In genomic region chr17:45686093-45686619, GRCm38 (mm10) we compare ENCODE assay signal across 8 mouse cellular contexts. TPM values are rescaled to one million over a fixed set of nuclear protein-coding genes. Genes with fewer than 3 reads are reported as not detected.
DNase-seq lines count a peak whose midpoint lies in the region; ATAC-seq and TF ChIP-seq lines count a peak whose summit lies in the region.

Gene Mrpl14, plus strand, starts transcription at chr17:45686322.

- H3K27ac ChIP-seq in MEL (ENCODE audit: control insufficient read depth, low read depth, low read length): peak within 1 kb of the TSS; percentile 72
- H3K27ac ChIP-seq in hindbrain, embryonic 10.5 days: peak within 1 kb of the TSS; percentile 94
- peak within 1 kb of the TSS; percentile 88 for H3K27ac ChIP-seq in lung, postnatal 0 days (ENCODE audit: low read length)

- H3K36me3 ChIP-seq in MEL (ENCODE audit: control insufficient read depth in 1 of 2, insufficient read depth in 2 of 2, low read length in 2 of 2): peaks cover 0 to 9% of the 10 kb centered on the region in 2 experiments; a peak in 2 of 4 replicates
- H3K36me3 ChIP-seq in hindbrain, embryonic 10.5 days: peaks cover 12% of the 10 kb centered on the region
- no peaks in the 10 kb centered on the region for H3K36me3 ChIP-seq in lung, postnatal 0 days (ENCODE audit: insufficient read depth, low read length)

- peak; percentile 50 to 79; a peak in 3 of 4 replicates for TF ChIP-seq POLR2A in MEL (IDR thresholded peaks at IDR 0.05; ENCODE audit: control insufficient read depth in 1 of 2, insufficient read depth in 1 of 2, low read depth in 1 of 2, low read length in 2 of 2, poor library complexity in 1 of 2)

- peaks cover 33% of the 10 kb centered on the region for H3K79me2 ChIP-seq in MEL (ENCODE audit: control insufficient read depth, insufficient read depth, low read length, poor library complexity)

- TF ChIP-seq EP300 in MEL (IDR thresholded peaks at IDR 0.05; ENCODE audit: low read depth in 1 of 2, low read length in 2 of 2): no peak
- TF ChIP-seq EP300 in lung, postnatal 0 days (IDR thresholded peaks at IDR 0.05): no peak

- TF ChIP-seq RAD21 in MEL (IDR thresholded peaks at IDR 0.05; ENCODE audit: low read depth, low read length): no peak

- DNase-seq in MEL (ENCODE audit: low read depth, low spot score): peak; percentile 93
- peak; percentile 92 for DNase-seq in cerebellum, adult 8-10 months
- peak; percentile 92 for DNase-seq in hindbrain, embryonic 10.5 days (ENCODE audit: low spot score)
- peak; percentile 92 for DNase-seq in layer of hippocampus, adult 9-11 months
- peak; percentile 96 for DNase-seq in lung, postnatal 0 days (ENCODE audit: low spot score)
- peak; percentile 89 for DNase-seq in ovary, postnatal 14 days (ENCODE audit: low spot score)
- DNase-seq in thymus, postnatal 14 days: peak; percentile 96

- peak within 1 kb of the TSS; percentile 96 for H3K4me2 ChIP-seq in lung, postnatal 0 days (replicated peaks; ENCODE audit: low read depth, low read length)

- peak within 1 kb of the TSS; percentile 79 to 84 for H3K4me3 ChIP-seq in MEL (ENCODE audit: control insufficient read depth in 1 of 2, insufficient read depth in 1 of 2, low read depth in 2 of 2, low read length in 2 of 2)
- peak within 1 kb of the TSS; percentile 72 for H3K4me3 ChIP-seq in hindbrain, embryonic 10.5 days
- peak within 1 kb of the TSS; percentile 92 for H3K4me3 ChIP-seq in lung, postnatal 0 days (ENCODE audit: low read depth, low read length)

- TF ChIP-seq CTCF in MEL (IDR thresholded peaks at IDR 0.05 in 2 of 3, conservative IDR thresholded peaks at IDR 0.05 in 1 of 3; ENCODE audit: control insufficient read depth in 1 of 3, insufficient read depth in 1 of 3, low read depth in 2 of 3, low read length in 3 of 3, poor library complexity in 1 of 3, severe bottlenecking in 1 of 3): no peak
- TF ChIP-seq CTCF in lung, postnatal 0 days (IDR thresholded peaks at IDR 0.05): peak; percentile 29

- peaks cover 0 to 19% of the 10 kb centered on the region in 2 experiments; a peak in 3 of 4 replicates for H3K4me1 ChIP-seq in MEL (ENCODE audit: control insufficient read depth in 1 of 2, insufficient read depth in 2 of 2, low read length in 2 of 2)
- peaks cover 44% of the 10 kb centered on the region for H3K4me1 ChIP-seq in hindbrain, embryonic 10.5 days (replicated peaks)
- H3K4me1 ChIP-seq in lung, postnatal 0 days (ENCODE audit: insufficient read depth, low read depth, low read length): peaks cover 9% of the 10 kb centered on the region; the same call in 1 of the 2 replicates

- no peaks in the 10 kb centered on the region for H3K9me3 ChIP-seq in MEL (replicated peaks; ENCODE audit: insufficient read depth, low read length)
- no peaks in the 10 kb centered on the region for H3K9me3 ChIP-seq in hindbrain, embryonic 10.5 days
- H3K9me3 ChIP-seq in lung, postnatal 0 days (ENCODE audit: low read length): no peaks in the 10 kb centered on the region

- H3K27me3 ChIP-seq in MEL (ENCODE audit: control insufficient read depth in 1 of 2, insufficient read depth in 2 of 2, low read length in 2 of 2): no peaks in the 10 kb centered on the region
- no peaks in the 10 kb centered on the region for H3K27me3 ChIP-seq in hindbrain, embryonic 10.5 days (ENCODE audit: insufficient read depth, poor library complexity, severe bottlenecking)
- H3K27me3 ChIP-seq in lung, postnatal 0 days (replicated peaks; ENCODE audit: insufficient read depth, low read length): no peaks in the 10 kb centered on the region

- ATAC-seq in frontal cortex, adult (ENCODE audit: low TSS enrichment): peak; percentile 65
- ATAC-seq in lung, postnatal 0 days: peak; percentile 81

- WGBS in hindbrain, embryonic 10.5 days: under 1% methylated on average over 42 of the region's 50 CpGs
- under 1% methylated on average over 27 of the region's 50 CpGs for WGBS in lung, postnatal 0 days

- H3K9ac ChIP-seq in MEL (ENCODE audit: control insufficient read depth, low read depth, low read length, poor library complexity, severe bottlenecking): peak within 1 kb of the TSS; percentile 89
- H3K9ac ChIP-seq in lung, postnatal 0 days (replicated peaks; ENCODE audit: low read depth): peak within 1 kb of the TSS; percentile 86

TF ChIP-seq in MEL, 35 proteins besides CTCF, POLR2A, EP300 and RAD21:
- TF ChIP-seq NRF1 (IDR thresholded peaks at IDR 0.05; ENCODE audit: insufficient read depth, low read depth, low read length, poor library complexity, severe bottlenecking) (peak; percentile 92), CHD1 (IDR thresholded peaks at IDR 0.05; ENCODE audit: low read depth, low read length) (no peak), POLR2AphosphoS5 (IDR thresholded peaks at IDR 0.05; ENCODE audit: borderline replicate concordance, low read depth, low read length) (no peak), MAX (IDR thresholded peaks at IDR 0.05; ENCODE audit: low read length) (no peak), USF2 (IDR thresholded peaks at IDR 0.05; ENCODE audit: borderline replicate concordance in 1 of 2, insufficient read depth in 1 of 2, low read depth in 1 of 2, low read length in 2 of 2) (no peak), ZMIZ1 (IDR thresholded peaks at IDR 0.05; ENCODE audit: low read depth, low read length) (no peak), TAL1 (IDR thresholded peaks at IDR 0.05; ENCODE audit: low read length) (no peak), GATA1 (IDR thresholded peaks at IDR 0.05; ENCODE audit: low read depth, low read length) (peak; percentile 10; the same call in 1 of the 2 replicates), NELFE (IDR thresholded peaks at IDR 0.05; ENCODE audit: low read depth, low read length) (peak; percentile 65), CHD2 (IDR thresholded peaks at IDR 0.05; ENCODE audit: low read length) (0 out of 2 replicates have a peak, but pooled peaks have one; percentile 10), ZC3H11A (IDR thresholded peaks at IDR 0.05; ENCODE audit: low read depth, low read length) (no peak), POLR2AphosphoS2 (IDR thresholded peaks at IDR 0.05; ENCODE audit: low read length) (peak; percentile 51; the same call in 1 of the 2 replicates), TCF12 (IDR thresholded peaks at IDR 0.05; ENCODE audit: low read depth, low read length) (peak; percentile 38; the same call in 1 of the 2 replicates), ELF1 (IDR thresholded peaks at IDR 0.05; ENCODE audit: low read depth, low read length) (no peak), ZKSCAN1 (IDR thresholded peaks at IDR 0.05; ENCODE audit: low read depth, low read length) (no peak), SMC3 (IDR thresholded peaks at IDR 0.05; ENCODE audit: low read depth, low read length) (no peak), USF1 (IDR thresholded peaks at IDR 0.05; ENCODE audit: low read depth, low read length) (no peak), MYB (IDR thresholded peaks at IDR 0.05; ENCODE audit: low read depth, low read length) (no peak), JUND (IDR thresholded peaks at IDR 0.05; ENCODE audit: low read depth, low read length) (no peak), RCOR1 (IDR thresholded peaks at IDR 0.05; ENCODE audit: low read depth, low read length) (no peak), HCFC1 (IDR thresholded peaks at IDR 0.05; ENCODE audit: low read depth, low read length) (peak; percentile 74), MYC (IDR thresholded peaks at IDR 0.05; ENCODE audit: low read depth, low read length) (no peak), SIN3A (IDR thresholded peaks at IDR 0.05; ENCODE audit: low read length) (no peak), ETS1 (IDR thresholded peaks at IDR 0.05; ENCODE audit: low read depth, low read length) (no peak), E2F4 (IDR thresholded peaks at IDR 0.05; ENCODE audit: borderline replicate concordance, low read depth, low read length) (peak; percentile 96), MAZ (IDR thresholded peaks at IDR 0.05; ENCODE audit: low read depth, low read length) (peak; percentile 94), TBP (IDR thresholded peaks at IDR 0.05; ENCODE audit: low read depth, low read length) (no peak), UBTF (IDR thresholded peaks at IDR 0.05; ENCODE audit: borderline replicate concordance, insufficient read depth, low read depth, low read length) (no peak), GABPA (IDR thresholded peaks at IDR 0.05; ENCODE audit: low read depth, low read length) (no peak), MXI1 (IDR thresholded peaks at IDR 0.05; ENCODE audit: low read depth, low read length) (peak; percentile 22; the same call in 1 of the 2 replicates), MEF2A (IDR thresholded peaks at IDR 0.05; ENCODE audit: extremely low read depth, insufficient replicate concordance, low read depth, low read length, poor library complexity, severe bottlenecking) (no peak), MAFK (IDR thresholded peaks at IDR 0.05; ENCODE audit: borderline replicate concordance, low read depth, low read length) (no peak)

RNA-seq across cellular contexts. Expression of gene Mrpl14, which starts in this region (rescaled TPM):
- total RNA-seq in MEL (2012; rRNA removed): 66.2 and 68.0 TPM in 2 replicates
- 100 to 1,000 TPM in 1 of 2 experiments, not detected in 1; 159 TPM for polyA plus RNA-seq in MEL (2012; ENCODE audit: insufficient read depth in 1 of 2, insufficient read length in 2 of 2, low read depth in 1 of 2, low replicate concordance in 2 of 2, missing spikeins in 1 of 2)
- polyA plus RNA-seq in hindbrain, embryonic 10.5 days (2016; fragmentation: Nextera tagmentation; extraction: Ambion mirVana): 146 and 150 TPM in 2 replicates
- polyA plus RNA-seq in lung, postnatal 0 days (2015; fragmentation: Nextera tagmentation; extraction: Ambion mirVana): 224 and 234 TPM in 2 replicates

Comparison
In these comparisons a context has a peak if more than half of its experiments do, and no peak if none do; other contexts are left out.
1. Peak in every context shown above with its lines: DNase-seq, ATAC-seq, H3K4me3 ChIP-seq and H3K27ac ChIP-seq.